Mouse (Mus musculus) stomach, postnatal 0 days (tissue): ENCODE results near the gene Smap2.

Experiments
- CTCF ChIP-seq: IDR thresholded peaks from 2 replicates; pipeline ENCODE4 v1.5.1; 2016; ENCODE audit warnings: antibody characterized with exemption, low read depth, mild to moderate bottlenecking, moderate library complexity
- EP300 ChIP-seq: optimal IDR thresholded peaks from 2 replicates; pipeline ENCODE3; 2016; ENCODE audit warnings: antibody characterized with exemption

DNA sequence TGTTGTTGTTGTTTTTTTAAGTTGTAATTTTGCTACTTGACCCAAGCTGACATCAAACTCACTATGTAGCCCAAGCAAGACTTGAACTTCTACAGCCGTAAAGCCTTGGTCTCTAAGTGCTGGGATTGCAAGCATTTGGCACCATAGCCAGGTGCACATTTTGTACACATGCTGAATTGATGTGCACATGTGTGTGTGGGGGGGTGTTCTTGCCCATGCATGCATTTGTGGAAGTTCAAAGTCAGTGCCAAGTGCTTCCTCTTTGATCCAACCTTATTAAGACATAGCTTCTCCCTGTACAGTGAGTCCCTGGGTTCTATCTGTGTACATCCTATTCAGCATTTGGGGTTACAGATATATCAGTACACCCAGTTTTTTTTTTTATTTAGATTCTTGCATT lies 61.5 kb downstream of the Smap2 start:
- TF ChIP-seq EP300 (no peak), CTCF (no peak)
